Mouse (Mus musculus) C2C12 (cell line): Measurements from ENCODE around the gene Gm47289. TPM values are rescaled to one million over a fixed set of nuclear protein-coding genes. Genes with fewer than 3 reads are reported as not detected.

ENCODE experiments used
- H3K27me3 ChIP-seq: one replicate; pipeline ENCODE4 v1.6.1; 2011; ENCODE audit not compliant: control insufficient read depth, insufficient read depth, insufficient read length
- H3K36me3 ChIP-seq: one replicate; pipeline ENCODE4 v1.6.1; 2011; ENCODE audit not compliant: control insufficient read depth, insufficient read depth
- H3K4me3 ChIP-seq: one replicate; pipeline ENCODE4 v1.5.1; 2011; ENCODE audit warnings: mild to moderate bottlenecking, control low read depth; ENCODE audit not compliant: poor library complexity, insufficient read depth, severe bottlenecking
- H3K79me2 ChIP-seq: one replicate; pipeline ENCODE4 v1.6.1; 2011; ENCODE audit not compliant: control insufficient read depth, insufficient read depth
- H3K79me3 ChIP-seq: one replicate; pipeline ENCODE4 v1.6.1; 2011; ENCODE audit warnings: low read depth, control low read depth
- H3ac ChIP-seq: one replicate; pipeline ENCODE3; 2011; ENCODE audit warnings: low read depth; ENCODE audit not compliant: control insufficient read depth, insufficient read length
- CEBPB ChIP-seq: IDR thresholded peaks from one replicate; pipeline ENCODE4 v1.6.1; 2011; ENCODE audit warnings: low read depth, mild to moderate bottlenecking, control low read depth, moderate library complexity
- CTCF ChIP-seq: IDR thresholded peaks from one replicate; pipeline ENCODE4 v1.5.1; 2011; ENCODE audit not compliant: control insufficient read depth, insufficient read depth, insufficient read length
- USF1 ChIP-seq: IDR thresholded peaks from one replicate; pipeline ENCODE4 v1.6.1; 2011; ENCODE audit warnings: low read depth, mild to moderate bottlenecking, control low read depth, moderate library complexity
- polyA plus RNA-seq: library from polyadenylated mRNA; unstranded; fragments of >200 nt; fragmentation: generic; extraction: Trizol; gene quantifications from one replicate; pipeline ENCODE4 v1.2.1, GENCODE M21; 2012; ENCODE audit warnings: missing spikeins

The Gm47289 gene
- polyA plus RNA-seq, 1 experiment: not detected

DNA sequence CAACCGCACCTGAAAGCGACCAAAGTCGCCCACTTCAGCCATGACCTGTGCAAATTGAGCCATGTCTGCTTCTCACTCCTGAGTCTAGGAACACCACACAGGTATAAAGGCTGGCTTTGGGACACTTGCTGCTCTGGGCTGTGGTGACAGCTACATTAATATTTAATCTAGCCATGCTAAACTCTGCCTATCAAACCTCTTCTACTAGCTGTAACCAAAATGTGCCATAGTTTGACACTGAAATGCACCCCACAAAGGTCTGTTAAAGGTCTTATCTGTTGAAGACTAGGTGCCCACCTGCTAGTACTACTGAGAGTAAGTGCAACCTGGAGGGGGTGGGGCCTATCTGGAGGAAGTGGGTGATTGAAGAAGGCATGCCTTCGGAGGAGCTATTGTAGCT lies 50.0 kb downstream of the Gm47289 start, which contains the start of gene Slc22a13:
TSS of gene Slc22a13 (minus strand) at position 101 of the 400 bp plus-strand sequence.
- TF ChIP-seq CTCF (no peak), USF1 (no peak), CEBPB (no peak)
- Histone ChIP-seq H3K36me3 (no peaks in the 10 kb centered on the region), H3K79me2 (no peaks in the 10 kb centered on the region), H3ac (no peak within 1 kb of the TSS), H3K27me3 (no peaks in the 10 kb centered on the region), H3K79me3 (no peaks in the 10 kb centered on the region), H3K4me3 (no peak within 1 kb of the TSS)

Other genes starting within 250 kb of the Gm47289 start
- 5.6 TPM for gene Ctdspl, start 232.7 kb upstream of the Gm47289 start, polyA plus RNA-seq
- 0.96 TPM for gene Vill, start 106.4 kb upstream of the Gm47289 start, polyA plus RNA-seq
- gene Plcd1, start 65.7 kb upstream of the Gm47289 start, polyA plus RNA-seq: 8.8 TPM
- gene Dlec1, start 56.7 kb upstream of the Gm47289 start, polyA plus RNA-seq: 0.01 TPM
- 0.96 TPM for gene Acaa1b, start 2.1 kb upstream of the Gm47289 start, polyA plus RNA-seq
- gene Slc22a13, start 49.9 kb downstream of the Gm47289 start, polyA plus RNA-seq: not detected
- 13.0 TPM for gene Oxsr1, start 163.3 kb downstream of the Gm47289 start, polyA plus RNA-seq
- gene Acaa1a, start 180.5 kb downstream of the Gm47289 start, polyA plus RNA-seq: 50.9 TPM
- gene Myd88, start 182.2 kb downstream of the Gm47289 start, polyA plus RNA-seq: 19.5 TPM
- gene Xylb, start 198.2 kb downstream of the Gm47289 start, polyA plus RNA-seq: 3.1 TPM
- not detected for gene Slc22a14, start 206.4 kb downstream of the Gm47289 start, polyA plus RNA-seq
- gene Acvr2b, start 243.0 kb downstream of the Gm47289 start, polyA plus RNA-seq: 0.83 TPM